Mouse (Mus musculus) midbrain, embryonic 11.5 days (tissue): ENCODE measurements around the gene Olfr578. TPM values are rescaled to one million over a fixed set of nuclear protein-coding genes. Genes with fewer than 3 reads are reported as not detected.

ENCODE experiments used
- ATAC-seq: fragments of 200-750 bp; cut with Nextera tagmentation; 2 replicates; pipeline ENCODE4 v1.8.0; 2017; ENCODE audit warnings: moderate TSS enrichment, moderate library complexity; ENCODE audit not compliant: low FRiP score
- DNase-seq: peaks from one replicate; pipeline ENCODE4 v3.0.0; 2015; ENCODE audit warnings: low spot score; ENCODE audit errors: missing footprints
- H3K27ac ChIP-seq: fragments of 300-500 bp; sonication (generic); 2 replicates; pipeline ENCODE4 v1.5.1; 2014; ENCODE audit warnings: low read depth, low read length
- H3K27me3 ChIP-seq: fragments of 300-500 bp; sonication (generic); 2 replicates; pipeline ENCODE4 v1.6.1; 2014; ENCODE audit warnings: mild to moderate bottlenecking, low read length, moderate library complexity, mixed read lengths; ENCODE audit not compliant: control insufficient read depth, insufficient read depth
- H3K36me3 ChIP-seq: fragments of 300-500 bp; sonication (generic); 2 replicates; pipeline ENCODE4 v1.6.1; 2014; ENCODE audit warnings: mild to moderate bottlenecking, low read length, moderate library complexity, mixed read lengths; ENCODE audit not compliant: control insufficient read depth, insufficient read depth
- H3K4me1 ChIP-seq: fragments of 300-500 bp; sonication (generic); 2 replicates; pipeline ENCODE4 v1.6.1; 2014; ENCODE audit warnings: low read length; ENCODE audit not compliant: control insufficient read depth, insufficient read depth
- H3K4me2 ChIP-seq: fragments of 300-500 bp; sonication (generic); 2 replicates; pipeline ENCODE4 v1.6.1; 2014; ENCODE audit warnings: mild to moderate bottlenecking, moderate library complexity
- H3K4me3 ChIP-seq: fragments of 300-500 bp; sonication (generic); 2 replicates; pipeline ENCODE4 v1.5.1; 2014; ENCODE audit warnings: low read depth, low read length
- H3K9ac ChIP-seq: fragments of 300-500 bp; sonication (generic); 2 replicates; pipeline ENCODE4 v1.6.1; 2014; ENCODE audit warnings: low read length
- H3K9me3 ChIP-seq: fragments of 300-500 bp; sonication (generic); 2 replicates; pipeline ENCODE4 v1.6.1; 2016; ENCODE audit warnings: low read length; ENCODE audit not compliant: control insufficient read depth
- WGBS: fragments of 180-500 bp; shearing (Covaris S2); extraction: QIAGEN DNeasy Blood & Tissue Kit; methylation state at CpG from one replicate; pipeline ENCODE4 v1.1.7; 2014; 5-methylcytosine and 5-hydroxymethylcytosine counted together
- polyA plus RNA-seq: library from polyadenylated mRNA; unstranded; fragments of >200 nt; fragmentation: Nextera tagmentation; extraction: Ambion mirVana; gene quantifications from 2 replicates; pipeline ENCODE4 v1.2.1, GENCODE M21; 2014

Olfr578 gene
- polyA plus RNA-seq, 1 experiment from 2014 or later = not detected

GRCm38 (mm10) chr7:102943417-102943816, 45.7 kb downstream of the Olfr578 start:
- H3K4me2 ChIP-seq = no peak overlapping the region
- H3K27me3 ChIP-seq = no peaks in the 10 kb centered on the region
- H3K9me3 ChIP-seq = no peaks in the 10 kb centered on the region
- no peak overlapping the region for H3K9ac ChIP-seq
- H3K27ac ChIP-seq = no peak overlapping the region
- H3K4me1 ChIP-seq = no peaks in the 10 kb centered on the region
- 88% methylated on average over 1 of the region's 1 CpGs for WGBS
- H3K4me3 ChIP-seq = no peak overlapping the region
- no peak for DNase-seq
- no peaks in the 10 kb centered on the region for H3K36me3 ChIP-seq
- ATAC-seq = no peak

GRCm38 (mm10) chr7:102942475-102942874, 46.6 kb downstream of the Olfr578 start, which contains the start of gene Olfr573-ps1:
TSS of gene Olfr573-ps1 (minus strand) at chr7:102942575.
- Histone ChIP-seq H3K4me1 (no peaks in the 10 kb centered on the region), H3K4me2 (no peak within 1 kb of the TSS), H3K36me3 (no peaks in the 10 kb centered on the region), H3K4me3 (no peak within 1 kb of the TSS), H3K9me3 (no peaks in the 10 kb centered on the region), H3K27ac (no peak within 1 kb of the TSS), H3K27me3 (no peaks in the 10 kb centered on the region), H3K9ac (no peak within 1 kb of the TSS)
- WGBS = 93% methylated on average over 2 of the region's 2 CpGs
- DNase-seq = no peak
- no peak for ATAC-seq

Other genes starting within 250 kb of the Olfr578 start
- gene Olfr560, start 230.0 kb downstream of the Olfr578 start, polyA plus RNA-seq = not detected in 2 replicates
- gene Olfr78, start 229.9 kb downstream of the Olfr578 start, polyA plus RNA-seq = not detected in 2 replicates
- not detected in 2 replicates for gene Olfr561, start 218.1 kb downstream of the Olfr578 start, polyA plus RNA-seq
- gene Olfr564, start 185.8 kb downstream of the Olfr578 start, polyA plus RNA-seq = not detected in 2 replicates
- not detected in 2 replicates for gene Olfr566, start 130.6 kb downstream of the Olfr578 start, polyA plus RNA-seq
- not detected in 2 replicates for gene Olfr568, start 112.2 kb downstream of the Olfr578 start, polyA plus RNA-seq
- gene Olfr569, start 98.4 kb downstream of the Olfr578 start, polyA plus RNA-seq = not detected in 2 replicates
- gene Olfr570, start 94.7 kb downstream of the Olfr578 start, polyA plus RNA-seq = not detected in 2 replicates
- gene Olfr571, start 71.8 kb downstream of the Olfr578 start, polyA plus RNA-seq = 0.11 TPM in 1 of 2 replicates, not detected in the other
- not detected in 2 replicates for gene Olfr572, start 64.9 kb downstream of the Olfr578 start, polyA plus RNA-seq
- not detected in 2 replicates for gene Olfr573-ps1, start 46.7 kb downstream of the Olfr578 start, polyA plus RNA-seq
- gene Olfr574, start 40.9 kb downstream of the Olfr578 start, polyA plus RNA-seq = not detected in 2 replicates
- not detected in 2 replicates for gene Olfr575, start 30.5 kb downstream of the Olfr578 start, polyA plus RNA-seq
- gene Olfr576, start 26.7 kb downstream of the Olfr578 start, polyA plus RNA-seq = not detected in 2 replicates
- not detected in 2 replicates for gene Olfr577, start 13.4 kb downstream of the Olfr578 start, polyA plus RNA-seq
- not detected in 2 replicates for gene Olfr582, start 48.7 kb upstream of the Olfr578 start, polyA plus RNA-seq
- gene Olfr583, start 62.0 kb upstream of the Olfr578 start, polyA plus RNA-seq = not detected in 2 replicates
- not detected in 2 replicates for gene Olfr584, start 92.6 kb upstream of the Olfr578 start, polyA plus RNA-seq
- gene Olfr585, start 108.4 kb upstream of the Olfr578 start, polyA plus RNA-seq = not detected in 2 replicates
- not detected in 2 replicates for gene Olfr586, start 136.3 kb upstream of the Olfr578 start, polyA plus RNA-seq
- not detected in 2 replicates for gene Olfr588-ps1, start 151.6 kb upstream of the Olfr578 start, polyA plus RNA-seq
- not detected in 2 replicates for gene Olfr589, start 167.0 kb upstream of the Olfr578 start, polyA plus RNA-seq
- not detected in 2 replicates for gene Olfr591, start 189.0 kb upstream of the Olfr578 start, polyA plus RNA-seq
- gene Olfr592, start 195.5 kb upstream of the Olfr578 start, polyA plus RNA-seq = not detected in 2 replicates
- gene Olfr593, start 222.5 kb upstream of the Olfr578 start, polyA plus RNA-seq = not detected in 2 replicates
- not detected in 2 replicates for gene Olfr594, start 227.7 kb upstream of the Olfr578 start, polyA plus RNA-seq